Mouse (Mus musculus) naive thymus-derived CD4-positive, alpha-beta T cell, adult 2 months (primary cell): Measurements from ENCODE around the gene Zfp36l1.

Experiments
- DNase-seq: peaks from one replicate; pipeline ENCODE4 v3.0.0-alpha.2; 2011; ENCODE audit warnings: low read depth

Gene Zfp36l1

GRCm38 (mm10) chr12:80131359-80132249 lies 18.8 kb upstream of the Zfp36l1 start:
- peak; percentile 67 for DNase-seq

GRCm38 (mm10) chr12:80130558-80131358 lies 17.9 kb upstream of the Zfp36l1 start:
- DNase-seq, result peak; percentile 76

GRCm38 (mm10) chr12:80129531-80129930 lies 16.7 kb upstream of the Zfp36l1 start:
- peak; percentile 58 for DNase-seq

- DNase-seq, result no peak
Measured at GRCm38 (mm10) chr12:80127191-80127762, 14.5 kb upstream of the Zfp36l1 start.

GRCm38 (mm10) chr12:80125316-80125715 lies 12.5 kb upstream of the Zfp36l1 start:
- DNase-seq, result no peak

GRCm38 (mm10) chr12:80124756-80125155 lies 11.9 kb upstream of the Zfp36l1 start:
- DNase-seq, result no peak

GRCm38 (mm10) chr12:80124211-80124610 lies 11.4 kb upstream of the Zfp36l1 start:
- DNase-seq, result no peak

- DNase-seq, result no peak
Measured at GRCm38 (mm10) chr12:80123227-80123803, 10.5 kb upstream of the Zfp36l1 start.

- DNase-seq, result no peak
Measured at GRCm38 (mm10) chr12:80121438-80121837, 8.6 kb upstream of the Zfp36l1 start.

GRCm38 (mm10) chr12:80118588-80118987 lies 5.8 kb upstream of the Zfp36l1 start:
- DNase-seq, result peak; percentile 37

- DNase-seq, result peak; percentile 52
Measured at GRCm38 (mm10) chr12:80116206-80117112, 3.6 kb upstream of the Zfp36l1 start.

GRCm38 (mm10) chr12:80115863-80116194 lies 3.0 kb upstream of the Zfp36l1 start:
- DNase-seq, result no peak

GRCm38 (mm10) chr12:80115142-80115862 lies 2.5 kb upstream of the Zfp36l1 start:
- DNase-seq, result peak; percentile 96

- peak; percentile 78 for DNase-seq
Measured at GRCm38 (mm10) chr12:80114892-80115141, 2.0 kb upstream of the Zfp36l1 start.

GRCm38 (mm10) chr12:80114031-80114891 lies 1.4 kb upstream of the Zfp36l1 start:
- DNase-seq, result peak; percentile 86

GRCm38 (mm10) chr12:80113586-80114021 lies 791 bp upstream of the Zfp36l1 start:
- DNase-seq, result peak; percentile 81

GRCm38 (mm10) chr12:80112071-80112660 lies 647 bp downstream of the Zfp36l1 start:
- DNase-seq, result no peak

GRCm38 (mm10) chr12:80111131-80112070 lies 1.4 kb downstream of the Zfp36l1 start:
- peak; percentile 66 for DNase-seq
